Mouse (Mus musculus) C2C12 (cell line): ENCODE measurements around the gene Wee1.

Source experiments
- CEBPB ChIP-seq: IDR thresholded peaks from one replicate; pipeline ENCODE4 v1.6.1; 2011; ENCODE audit warnings: low read depth, mild to moderate bottlenecking, control low read depth, moderate library complexity
- CTCF ChIP-seq: IDR thresholded peaks from one replicate; pipeline ENCODE4 v1.5.1; 2011; ENCODE audit not compliant: control insufficient read depth, insufficient read depth, insufficient read length
- MAX ChIP-seq: IDR thresholded peaks from one replicate; pipeline ENCODE4 v1.6.1; 2011; ENCODE audit warnings: mild to moderate bottlenecking, control low read depth
- MYOD1 ChIP-seq: IDR thresholded peaks from one replicate; pipeline ENCODE4 v1.6.1; 2011; ENCODE audit warnings: low read depth; ENCODE audit not compliant: control insufficient read depth, insufficient read length
- USF1 ChIP-seq: IDR thresholded peaks from one replicate; pipeline ENCODE4 v1.6.1; 2011; ENCODE audit warnings: low read depth, mild to moderate bottlenecking, control low read depth, moderate library complexity

- no peak for TF ChIP-seq MAX
- TF ChIP-seq CTCF = no peak
- TF ChIP-seq USF1 = no peak
- TF ChIP-seq CEBPB = no peak
- no peak for TF ChIP-seq MYOD1
Measured at GRCm38 (mm10) chr7:110179208-110179607, 57.4 kb downstream of the Wee1 start.
